Mouse (Mus musculus) kidney, postnatal 0 days (tissue): ENCODE measurements at regions not wholly inside any gene's neighbourhood (a gene's known extent, or its start where the extent isn't known, plus 50 kb on each side); places are given as distances from the start of the nearest gene placed in this dataset.

Source experiments
- ATAC-seq: fragments of 200-750 bp; cut with Nextera tagmentation; replicated peaks from 2 replicates; pipeline ENCODE4 v1.8.0; 2017; ENCODE audit warnings: low read depth, moderate number of reproducible peaks, moderate TSS enrichment, moderate library complexity; ENCODE audit not compliant: low FRiP score
- DNase-seq: peaks from one replicate; pipeline ENCODE4 v3.0.0-alpha.2; 2016; ENCODE audit warnings: low spot score
- H3K27ac ChIP-seq: fragments of 300-500 bp; sonication (generic); 2 replicates; pipeline ENCODE4 v1.5.1; 2014; ENCODE audit warnings: mild to moderate bottlenecking
- H3K27me3 ChIP-seq: fragments of 300-500 bp; sonication (generic); 2 replicates; pipeline ENCODE4 v1.6.1; 2014; ENCODE audit warnings: low read length, mixed read lengths; ENCODE audit not compliant: insufficient read depth
- H3K36me3 ChIP-seq: fragments of 300-500 bp; sonication (generic); 2 replicates; pipeline ENCODE4 v1.6.1; 2014; ENCODE audit warnings: low read length, mixed read lengths; ENCODE audit not compliant: insufficient read depth
- H3K4me1 ChIP-seq: fragments of 300-500 bp; sonication (generic); replicated peaks from 2 replicates; pipeline ENCODE4 v1.6.1; 2014; ENCODE audit warnings: antibody characterized with exemption, low read length, mixed read lengths; ENCODE audit not compliant: insufficient read depth
- H3K4me2 ChIP-seq: fragments of 300-500 bp; sonication (generic); 2 replicates; pipeline ENCODE4 v1.6.1; 2014; ENCODE audit warnings: mild to moderate bottlenecking, low read length, moderate library complexity, mixed read lengths
- H3K4me3 ChIP-seq: fragments of 300-500 bp; sonication (generic); replicated peaks from 2 replicates; pipeline ENCODE4 v1.5.1; 2014; ENCODE audit warnings: low read depth, low read length
- H3K9ac ChIP-seq: fragments of 300-500 bp; sonication (generic); 2 replicates; pipeline ENCODE4 v1.6.1; 2014; ENCODE audit warnings: low read depth, low read length
- H3K9me3 ChIP-seq: fragments of 300-500 bp; sonication (generic); replicated peaks from 2 replicates; pipeline ENCODE4 v1.6.1; 2016; ENCODE audit warnings: low read length, inconsistent platforms, mixed read lengths
- CTCF ChIP-seq: IDR thresholded peaks from 2 replicates; pipeline ENCODE4 v1.5.1; 2016; ENCODE audit warnings: antibody characterized with exemption, low read depth, mild to moderate bottlenecking, moderate library complexity
- WGBS: fragments of 180-500 bp; shearing (Covaris S2); extraction: QIAGEN DNeasy Blood & Tissue Kit; methylation state at CpG from one replicate; pipeline ENCODE4 v1.1.7; 2014; 5-methylcytosine and 5-hydroxymethylcytosine counted together

GRCm38 (mm10) chr17:79282771-79283170 is 72.1 kb downstream of the Cdc42ep3 start:
- Histone ChIP-seq H3K27me3 (no peaks in the 10 kb centered on the region), H3K27ac (no peak overlapping the region), H3K4me2 (no peak overlapping the region), H3K9me3 (no peaks in the 10 kb centered on the region), H3K9ac (no peak overlapping the region), H3K4me1 (no peaks in the 10 kb centered on the region), H3K36me3 (no peaks in the 10 kb centered on the region), H3K4me3 (no peak overlapping the region)
- ATAC-seq (no peak), DNase-seq (no peak)
- WGBS = 62% methylated on average over 2 of the region's 2 CpGs
- no peak for TF ChIP-seq CTCF

DNA sequence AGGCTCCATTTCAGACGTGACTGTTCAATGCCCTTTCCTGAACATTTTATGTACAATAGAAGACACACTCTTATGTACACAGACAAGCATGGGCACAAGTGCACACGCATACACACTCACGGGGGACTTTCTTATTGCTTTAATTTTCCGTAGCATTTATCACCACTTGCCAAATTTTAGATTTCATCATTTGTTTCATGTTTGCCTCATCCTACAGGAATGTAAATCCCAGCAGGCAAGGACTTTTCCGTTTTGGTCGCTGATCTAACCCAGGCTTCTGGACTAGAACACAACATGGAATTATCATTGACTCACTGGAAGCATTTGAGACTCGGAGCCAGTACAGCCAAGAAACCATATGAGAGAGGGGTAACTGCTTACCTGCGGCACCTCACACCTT is 81.3 kb downstream of the Cdc42ep3 start:
- 0 out of 2 replicates have a peak, but pooled peaks cover 3% of the 10 kb centered on the region for H3K4me1 ChIP-seq
- H3K27me3 ChIP-seq = no peaks in the 10 kb centered on the region
- no peaks in the 10 kb centered on the region for H3K9me3 ChIP-seq
- no peak overlapping the region for H3K4me3 ChIP-seq
- ATAC-seq (no peak), DNase-seq (no peak)
- no peaks in the 10 kb centered on the region for H3K36me3 ChIP-seq
- TF ChIP-seq CTCF = no peak
- WGBS = 78% methylated on average over 8 of the region's 8 CpGs
- H3K9ac ChIP-seq = no peak overlapping the region
- H3K4me2 ChIP-seq = no peak overlapping the region
- H3K27ac ChIP-seq = no peak overlapping the region

GRCm38 (mm10) chr17:79259691-79260090 is 95.2 kb downstream of the Cdc42ep3 start:
- ATAC-seq (no peak), DNase-seq (no peak)
- no peak overlapping the region for H3K9ac ChIP-seq
- H3K4me3 ChIP-seq = no peak overlapping the region
- H3K4me2 ChIP-seq = no peak overlapping the region
- H3K36me3 ChIP-seq = no peaks in the 10 kb centered on the region
- no peaks in the 10 kb centered on the region for H3K4me1 ChIP-seq
- no peak for TF ChIP-seq CTCF
- H3K27me3 ChIP-seq = no peaks in the 10 kb centered on the region
- no peak overlapping the region for H3K27ac ChIP-seq
- 13% methylated on average over 5 of the region's 5 CpGs for WGBS
- no peaks in the 10 kb centered on the region for H3K9me3 ChIP-seq

GRCm38 (mm10) chr17:79246962-79247902 is 107.7 kb downstream of the Cdc42ep3 start:
- Histone ChIP-seq H3K36me3 (no peaks in the 10 kb centered on the region), H3K27me3 (no peaks in the 10 kb centered on the region), H3K9me3 (no peaks in the 10 kb centered on the region), H3K27ac (no peak overlapping the region), H3K9ac (no peak overlapping the region), H3K4me3 (no peak overlapping the region), H3K4me2 (no peak overlapping the region), H3K4me1 (no peaks in the 10 kb centered on the region)
- ATAC-seq = no peak
- TF ChIP-seq CTCF = no peak
- 85% methylated on average over 9 of the region's 9 CpGs for WGBS
- DNase-seq = no peak

DNA sequence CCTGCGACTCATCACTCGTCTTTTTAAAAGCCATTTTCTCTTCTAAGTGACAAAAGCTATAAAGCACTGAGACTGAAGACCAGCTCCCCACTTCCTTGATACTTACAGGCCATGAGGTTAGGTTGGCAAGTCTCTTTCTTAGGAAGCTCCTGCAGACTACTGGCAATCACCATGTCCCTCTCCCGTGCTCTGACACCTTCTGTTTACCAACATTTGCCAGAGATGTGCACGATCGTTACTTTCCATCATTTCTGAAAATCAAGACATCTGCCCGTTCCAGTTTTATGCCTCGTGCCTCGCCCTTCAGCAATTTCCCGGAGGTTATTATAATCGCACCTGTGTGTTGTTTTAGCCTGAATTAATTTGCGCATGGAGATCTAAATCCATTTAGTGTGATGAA is 110.8 kb downstream of the Cdc42ep3 start:
- H3K27ac ChIP-seq = no peak overlapping the region
- no peak overlapping the region for H3K4me3 ChIP-seq
- ATAC-seq (no peak), DNase-seq (no peak)
- H3K27me3 ChIP-seq = no peaks in the 10 kb centered on the region
- H3K9me3 ChIP-seq = no peaks in the 10 kb centered on the region
- no peak overlapping the region for H3K9ac ChIP-seq
- TF ChIP-seq CTCF = no peak
- H3K36me3 ChIP-seq = no peaks in the 10 kb centered on the region
- no peak overlapping the region for H3K4me2 ChIP-seq
- H3K4me1 ChIP-seq = no peaks in the 10 kb centered on the region
- WGBS = 81% methylated on average over 11 of the region's 11 CpGs

- DNase-seq (no peak), ATAC-seq (no peak)
- Histone ChIP-seq H3K4me1 (no peaks in the 10 kb centered on the region), H3K27ac (no peak overlapping the region), H3K9me3 (no peaks in the 10 kb centered on the region), H3K4me2 (no peak overlapping the region), H3K36me3 (no peaks in the 10 kb centered on the region), H3K27me3 (no peaks in the 10 kb centered on the region), H3K4me3 (no peak overlapping the region), H3K9ac (no peak overlapping the region)
- 88% methylated on average over 2 of the region's 2 CpGs for WGBS
- no peak for TF ChIP-seq CTCF
These were observed 111.5 kb downstream of the Cdc42ep3 start for GRCm38 (mm10) chr17:79243426-79243825.
